Mouse (Mus musculus) neural tube, postnatal 0 days (tissue): Measurements from ENCODE around the gene Hmcn2. TPM values are rescaled to one million over a fixed set of nuclear protein-coding genes. Genes with fewer than 3 reads are reported as not detected.

Experiments used
- polyA plus RNA-seq: library from polyadenylated mRNA; unstranded; fragments of >200 nt; fragmentation: Nextera tagmentation; extraction: Ambion mirVana; gene quantifications from 2 replicates; pipeline ENCODE4 v1.2.1, GENCODE M21; 2015

Gene Hmcn2
- polyA plus RNA-seq, result 0.27 and 0.44 TPM in 2 replicates

GRCm38 (mm10) chr2:31314007-31314465, at the start of gene Hmcn2:
Gene Hmcn2 (plus strand): TSS chr2:31314415.

GRCm38 (mm10) chr2:31469931-31470682, 155.9 kb downstream of the Hmcn2 start, which contains the start of gene Ass1:
Gene Ass1 (plus strand): TSS chr2:31470207.

Other genes starting within 250 kb of the Hmcn2 start
- 31.9 and 36.8 TPM in 2 replicates for gene Fnbp1, start 172.4 kb upstream of the Hmcn2 start, polyA plus RNA-seq
- 27.8 and 28.2 TPM in 2 replicates for gene Gpr107, start 162.1 kb upstream of the Hmcn2 start, polyA plus RNA-seq
- gene Ncs1, start 68.6 kb upstream of the Hmcn2 start, polyA plus RNA-seq, result 160 and 163 TPM in 2 replicates
- 20.2 and 21.4 TPM in 2 replicates for gene Ass1, start 155.8 kb downstream of the Hmcn2 start, polyA plus RNA-seq